Mouse (Mus musculus) limb, embryonic 14.5 days (tissue): ENCODE measurements around the gene Pqlc2. TPM values are rescaled to one million over a fixed set of nuclear protein-coding genes. Genes with fewer than 3 reads are reported as not detected.
A peak's percentile ranks its signal among the peaks of the same experiment; 100 is the strongest.

Source experiments
- ATAC-seq: fragments of 200-750 bp; cut with Nextera tagmentation; 2 replicates; pipeline ENCODE4 v1.8.0; 2017; ENCODE audit warnings: low read depth, moderate number of reproducible peaks, moderate TSS enrichment; ENCODE audit not compliant: low FRiP score
- DNase-seq: peaks from one replicate; pipeline ENCODE4 v3.0.0-alpha.2; 2015; ENCODE audit warnings: low spot score
- H3K27ac ChIP-seq: fragments of 300-500 bp; sonication (generic); replicated peaks from 2 replicates; pipeline ENCODE4 v1.5.1; 2014; ENCODE audit warnings: low read depth, mild to moderate bottlenecking, low read length, moderate library complexity, mixed read lengths
- H3K27me3 ChIP-seq: fragments of 300-500 bp; sonication (generic); 2 replicates; pipeline ENCODE4 v1.6.1; 2014; ENCODE audit warnings: low read length, mixed read lengths; ENCODE audit not compliant: control insufficient read depth, insufficient read depth
- H3K36me3 ChIP-seq: fragments of 300-500 bp; sonication (generic); 2 replicates; pipeline ENCODE4 v1.6.1; 2014; ENCODE audit warnings: mild to moderate bottlenecking, low read length, moderate library complexity, mixed read lengths; ENCODE audit not compliant: control insufficient read depth, insufficient read depth
- H3K4me1 ChIP-seq: fragments of 300-500 bp; sonication (generic); 2 replicates; pipeline ENCODE4 v1.6.1; 2014; ENCODE audit warnings: antibody characterized with exemption, low read length, mixed read lengths; ENCODE audit not compliant: control insufficient read depth, insufficient read depth
- H3K4me2 ChIP-seq: fragments of 300-500 bp; sonication (generic); replicated peaks from 2 replicates; pipeline ENCODE4 v1.6.1; 2014; ENCODE audit warnings: low read depth, mild to moderate bottlenecking, low read length, moderate library complexity; ENCODE audit not compliant: severe bottlenecking
- H3K4me3 ChIP-seq: fragments of 300-500 bp; sonication (generic); replicated peaks from 2 replicates; pipeline ENCODE4 v1.5.1; 2014; ENCODE audit warnings: low read length
- H3K9ac ChIP-seq: fragments of 300-500 bp; sonication (generic); 2 replicates; pipeline ENCODE4 v1.6.1; 2014; ENCODE audit warnings: mild to moderate bottlenecking, low read depth, low read length, moderate library complexity; ENCODE audit not compliant: severe bottlenecking
- H3K9me3 ChIP-seq: fragments of 300-500 bp; sonication (generic); 2 replicates; pipeline ENCODE4 v1.6.1; 2016; ENCODE audit warnings: low read length; ENCODE audit not compliant: control insufficient read depth
- POLR2A ChIP-seq: fragments of 200-500 bp; IDR thresholded peaks from 2 replicates; pipeline ENCODE4 v1.8.0; 2012; ENCODE audit warnings: inconsistent platforms, mild to moderate bottlenecking, moderate library complexity, borderline replicate concordance; ENCODE audit not compliant: insufficient read depth, insufficient read length; ENCODE audit errors: extremely low read depth
- WGBS: fragments of 180-500 bp; shearing (Covaris S2); extraction: QIAGEN DNeasy Blood & Tissue Kit; methylation state at CpG from one replicate; pipeline ENCODE4 v1.1.7; 2014; 5-methylcytosine and 5-hydroxymethylcytosine counted together
- microRNA-seq: library from miRNA; unstranded; fragments of <30 nt; microRNA quantifications from one replicate; pipeline ENCODE4, GENCODE M21; 2016
- polyA plus RNA-seq, 2 experiments: library from polyadenylated mRNA; depleted of rRNA in 1 of 2; stranded (reverse) in 1 of 2; unstranded in 1 of 2; fragments of >200 nt; fragmentation: Nextera tagmentation in 1 of 2; extraction: Ambion mirVana in 1 of 2; gene quantifications; 2 replicates each; pipeline versions ENCODE4 v1.2.1 to v1.2.3; 2012 to 2014

Pqlc2 gene
- polyA plus RNA-seq, 2 experiments, result 12.9 to 20.7 TPM

GRCm38 (mm10) chr4:139248736-139249135 is 61.8 kb downstream of the Pqlc2 start:
- DNase-seq (no peak), ATAC-seq (no peak)
- H3K9ac ChIP-seq, result no peak overlapping the region
- peak overlapping the region; percentile 61 for H3K27ac ChIP-seq
- H3K27me3 ChIP-seq, result no peaks in the 10 kb centered on the region
- H3K36me3 ChIP-seq, result peaks cover 4% of the 10 kb centered on the region
- 70% methylated on average over 5 of the region's 5 CpGs for WGBS
- TF ChIP-seq POLR2A, result no peak
- no peaks in the 10 kb centered on the region for H3K9me3 ChIP-seq
- no peak overlapping the region for H3K4me2 ChIP-seq
- H3K4me1 ChIP-seq, result peaks cover 90% of the 10 kb centered on the region
- H3K4me3 ChIP-seq, result no peak overlapping the region

- no peak for DNase-seq
Observed at GRCm38 (mm10) chr4:139247966-139248365, 62.5 kb downstream of the Pqlc2 start.

GRCm38 (mm10) chr4:139246130-139246877 is 64.2 kb downstream of the Pqlc2 start:
- Histone ChIP-seq H3K27me3 (no peaks in the 10 kb centered on the region), H3K9me3 (no peaks in the 10 kb centered on the region), H3K27ac (peak overlapping the region; percentile 79), H3K9ac (peak overlapping the region; percentile 25; the same call in 1 of the 2 replicates), H3K4me2 (no peak overlapping the region), H3K4me3 (no peak overlapping the region), H3K4me1 (peaks cover 82% of the 10 kb centered on the region), H3K36me3 (peaks cover 21% of the 10 kb centered on the region)
- DNase-seq (no peak), ATAC-seq (0 out of 2 replicates have a peak, but pooled peaks have one; percentile 38)
- no peak for TF ChIP-seq POLR2A
- WGBS, result 16% methylated on average over 7 of the region's 7 CpGs

More at GRCm38 (mm10) chr4:139247966-139248365, 62.5 kb downstream of the Pqlc2 start:
- no peak for ATAC-seq
- no peak overlapping the region for H3K4me3 ChIP-seq
- H3K27me3 ChIP-seq, result no peaks in the 10 kb centered on the region
- no peak overlapping the region for H3K27ac ChIP-seq
- H3K4me1 ChIP-seq, result peaks cover 82% of the 10 kb centered on the region
- TF ChIP-seq POLR2A, result no peak
- peaks cover 6% of the 10 kb centered on the region for H3K36me3 ChIP-seq
- no peak overlapping the region for H3K9ac ChIP-seq
- WGBS, result 53% methylated on average over 7 of the region's 7 CpGs
- H3K9me3 ChIP-seq, result no peaks in the 10 kb centered on the region
- H3K4me2 ChIP-seq, result no peak overlapping the region

GRCm38 (mm10) chr4:139245534-139245933 is 65.0 kb downstream of the Pqlc2 start:
- H3K9me3 ChIP-seq, result no peaks in the 10 kb centered on the region
- DNase-seq, result no peak
- peaks cover 28% of the 10 kb centered on the region for H3K36me3 ChIP-seq
- TF ChIP-seq POLR2A, result no peak
- WGBS, result 76% methylated on average over 2 of the region's 2 CpGs
- H3K4me1 ChIP-seq, result peaks cover 81% of the 10 kb centered on the region
- H3K4me2 ChIP-seq, result no peak overlapping the region
- peak overlapping the region; percentile 79 for H3K27ac ChIP-seq
- ATAC-seq, result no peak
- H3K27me3 ChIP-seq, result no peaks in the 10 kb centered on the region
- 0 out of 2 replicates have a peak overlapping the region, but pooled peaks have one; percentile 25 for H3K9ac ChIP-seq
- H3K4me3 ChIP-seq, result no peak overlapping the region

GRCm38 (mm10) chr4:139244766-139245165 is 65.7 kb downstream of the Pqlc2 start:
- ATAC-seq (no peak), DNase-seq (no peak)
- Histone ChIP-seq H3K27me3 (no peaks in the 10 kb centered on the region), H3K9ac (no peak overlapping the region), H3K27ac (no peak overlapping the region), H3K4me2 (no peak overlapping the region), H3K4me3 (no peak overlapping the region), H3K36me3 (peaks cover 36% of the 10 kb centered on the region), H3K4me1 (peaks cover 77% of the 10 kb centered on the region), H3K9me3 (no peaks in the 10 kb centered on the region)
- TF ChIP-seq POLR2A, result no peak
- 69% methylated on average over 6 of the region's 6 CpGs for WGBS

- Histone ChIP-seq H3K27ac (no peak overlapping the region), H3K9ac (no peak overlapping the region), H3K27me3 (no peaks in the 10 kb centered on the region), H3K4me3 (no peak overlapping the region), H3K36me3 (peaks cover 42% of the 10 kb centered on the region), H3K4me2 (no peak overlapping the region), H3K9me3 (no peaks in the 10 kb centered on the region), H3K4me1 (peaks cover 75% of the 10 kb centered on the region)
- DNase-seq, result no peak
- WGBS, result 64% methylated on average over 3 of the region's 3 CpGs
- ATAC-seq, result no peak
- TF ChIP-seq POLR2A, result no peak
Observed at GRCm38 (mm10) chr4:139244176-139244575, 66.3 kb downstream of the Pqlc2 start.

Small RNAs within 50 kb of the gene (microRNA-seq; reads per million reads assigned to microRNA genes)
- not detected for gene Gm24245
- gene Gm25732, result not detected

Other genes with a start within 250 kb of the Pqlc2 start
- 1.2 and 2.2 TPM in 2 replicates for gene Htr6, start 235.1 kb downstream of the Pqlc2 start, polyA plus RNA-seq (2012; rRNA removed)
- gene Htr6, start 235.1 kb downstream of the Pqlc2 start, polyA plus RNA-seq (2014; fragmentation: Nextera tagmentation; extraction: Ambion mirVana), result 0.22 and 0.35 TPM in 2 replicates
- 149 and 171 TPM in 2 replicates for gene Nbl1, start 217.7 kb downstream of the Pqlc2 start, polyA plus RNA-seq (2012; rRNA removed)
- 157 and 176 TPM in 2 replicates for gene Nbl1, start 217.7 kb downstream of the Pqlc2 start, polyA plus RNA-seq (2014; fragmentation: Nextera tagmentation; extraction: Ambion mirVana)
- 122 and 178 TPM in 2 replicates for gene Minos1, start 179.6 kb downstream of the Pqlc2 start, polyA plus RNA-seq (2012; rRNA removed)
- 460 and 510 TPM in 2 replicates for gene Minos1, start 179.6 kb downstream of the Pqlc2 start, polyA plus RNA-seq (2014; fragmentation: Nextera tagmentation; extraction: Ambion mirVana)
- gene Capzb, start 117.8 kb downstream of the Pqlc2 start, polyA plus RNA-seq (2012; rRNA removed), result 177 and 198 TPM in 2 replicates
- 284 TPM in 2 replicates for gene Capzb, start 117.8 kb downstream of the Pqlc2 start, polyA plus RNA-seq (2014; fragmentation: Nextera tagmentation; extraction: Ambion mirVana)
- gene Akr7a5, start within 50 bp of the Pqlc2 start, polyA plus RNA-seq (2012; rRNA removed), result 28.5 and 38.8 TPM in 2 replicates
- gene Akr7a5, start within 50 bp of the Pqlc2 start, polyA plus RNA-seq (2014; fragmentation: Nextera tagmentation; extraction: Ambion mirVana), result 84.8 and 98.0 TPM in 2 replicates
- 59.0 and 66.7 TPM in 2 replicates for gene Mrto4, start 41.9 kb upstream of the Pqlc2 start, polyA plus RNA-seq (2012; rRNA removed)
- gene Mrto4, start 41.9 kb upstream of the Pqlc2 start, polyA plus RNA-seq (2014; fragmentation: Nextera tagmentation; extraction: Ambion mirVana), result 92.1 and 106 TPM in 2 replicates
- 33.7 and 40.5 TPM in 2 replicates for gene Emc1, start 41.9 kb upstream of the Pqlc2 start, polyA plus RNA-seq (2012; rRNA removed)
- 12.6 and 13.4 TPM in 2 replicates for gene Emc1, start 41.9 kb upstream of the Pqlc2 start, polyA plus RNA-seq (2014; fragmentation: Nextera tagmentation; extraction: Ambion mirVana)
- gene Ubr4, start 41.9 kb upstream of the Pqlc2 start, polyA plus RNA-seq (2012; rRNA removed), result 159 and 188 TPM in 2 replicates
- 86.6 and 89.3 TPM in 2 replicates for gene Ubr4, start 41.9 kb upstream of the Pqlc2 start, polyA plus RNA-seq (2014; fragmentation: Nextera tagmentation; extraction: Ambion mirVana)
- 8.8 and 9.9 TPM in 2 replicates for gene Iffo2, start 219.8 kb upstream of the Pqlc2 start, polyA plus RNA-seq (2012; rRNA removed)
- gene Iffo2, start 219.8 kb upstream of the Pqlc2 start, polyA plus RNA-seq (2014; fragmentation: Nextera tagmentation; extraction: Ambion mirVana), result 5.8 and 5.9 TPM in 2 replicates